Mouse (Mus musculus) adrenal gland, adult 2 months (tissue): Measurements from ENCODE around the gene Fgd3. TPM values are rescaled to one million over a fixed set of nuclear protein-coding genes. Genes with fewer than 3 reads are reported as not detected.

Experiments used
- DNase-seq: peaks from one replicate; pipeline ENCODE4 v3.0.0; 2021
- polyA plus RNA-seq: library from polyadenylated mRNA; depleted of rRNA; stranded (reverse); fragments of >200 nt; gene quantifications from 2 replicates; pipeline ENCODE4 v1.2.3, GENCODE M21; 2012
- total RNA-seq, 2 experiments: library from RNA; stranded (reverse); gene quantifications; 2 replicates each; pipeline ENCODE4 v1.2.3; 2021

Gene Fgd3
- total and polyA plus RNA-seq, 3 experiments: 1.3 to 6.0 (median 3.1) TPM

DNA sequence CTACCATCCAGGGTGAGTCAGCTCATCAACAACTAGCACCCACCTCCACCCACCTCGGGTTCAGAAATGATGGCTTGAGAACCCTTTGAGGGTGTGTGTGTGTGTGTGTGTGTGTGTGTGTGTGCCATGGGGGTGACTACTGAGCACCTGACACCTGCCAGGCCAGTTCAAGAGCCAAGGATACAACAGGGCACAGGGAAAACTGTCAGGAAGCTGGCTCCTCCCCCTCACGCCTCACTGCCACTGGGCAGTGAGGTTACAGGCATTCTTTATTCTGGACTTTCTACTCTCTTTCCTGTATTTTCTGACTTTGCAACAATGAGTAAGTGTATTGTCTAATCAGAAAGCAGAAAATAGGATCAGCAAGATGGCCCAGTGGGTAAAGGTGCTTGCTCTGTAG, 70.5 kb downstream of the Fgd3 start:
- no peak for DNase-seq

DNA sequence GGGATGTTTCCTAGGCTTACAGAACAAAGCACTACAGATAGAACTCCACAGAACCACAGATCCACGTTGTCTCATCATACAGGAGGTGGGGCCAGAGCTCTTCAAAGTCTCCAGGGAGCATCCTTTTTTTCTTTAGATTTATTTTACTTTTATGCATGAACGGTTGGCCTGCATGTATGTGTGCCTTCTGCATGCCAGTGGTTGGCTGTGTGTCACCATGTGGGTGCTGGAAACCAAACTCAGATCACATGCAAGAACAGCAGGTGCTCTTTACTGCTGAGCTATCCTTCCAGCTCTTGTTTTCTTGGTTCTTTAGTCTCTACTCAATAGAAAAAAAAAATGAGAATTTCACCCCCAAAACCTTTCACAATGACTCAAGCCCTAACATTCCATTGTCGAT, 71.2 kb downstream of the Fgd3 start:
- DNase-seq: no peak

DNA sequence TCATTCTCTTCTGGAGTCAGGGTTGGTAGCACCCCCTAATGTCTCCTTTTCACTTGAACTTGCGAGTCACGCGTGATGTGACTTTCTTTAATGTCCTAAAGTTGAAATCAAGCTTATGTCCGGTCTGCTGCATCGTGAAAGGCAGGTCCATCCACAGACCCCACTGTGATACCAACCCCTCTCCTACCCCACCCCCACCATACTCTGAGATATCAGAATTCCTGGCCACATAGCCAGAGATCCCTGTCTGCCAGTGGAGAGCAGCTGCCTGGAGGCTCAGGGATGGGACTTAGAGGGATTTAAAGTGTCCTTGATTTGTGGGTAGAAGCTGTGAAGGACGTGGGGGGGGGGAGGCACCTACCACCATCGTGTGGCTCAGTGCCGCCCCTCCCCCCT, 71.6 kb downstream of the Fgd3 start, which contains the start of gene Susd3:
Susd3 (minus strand) TSS at position 240 of the 396 bp plus-strand sequence.
- DNase-seq: no peak

DNA sequence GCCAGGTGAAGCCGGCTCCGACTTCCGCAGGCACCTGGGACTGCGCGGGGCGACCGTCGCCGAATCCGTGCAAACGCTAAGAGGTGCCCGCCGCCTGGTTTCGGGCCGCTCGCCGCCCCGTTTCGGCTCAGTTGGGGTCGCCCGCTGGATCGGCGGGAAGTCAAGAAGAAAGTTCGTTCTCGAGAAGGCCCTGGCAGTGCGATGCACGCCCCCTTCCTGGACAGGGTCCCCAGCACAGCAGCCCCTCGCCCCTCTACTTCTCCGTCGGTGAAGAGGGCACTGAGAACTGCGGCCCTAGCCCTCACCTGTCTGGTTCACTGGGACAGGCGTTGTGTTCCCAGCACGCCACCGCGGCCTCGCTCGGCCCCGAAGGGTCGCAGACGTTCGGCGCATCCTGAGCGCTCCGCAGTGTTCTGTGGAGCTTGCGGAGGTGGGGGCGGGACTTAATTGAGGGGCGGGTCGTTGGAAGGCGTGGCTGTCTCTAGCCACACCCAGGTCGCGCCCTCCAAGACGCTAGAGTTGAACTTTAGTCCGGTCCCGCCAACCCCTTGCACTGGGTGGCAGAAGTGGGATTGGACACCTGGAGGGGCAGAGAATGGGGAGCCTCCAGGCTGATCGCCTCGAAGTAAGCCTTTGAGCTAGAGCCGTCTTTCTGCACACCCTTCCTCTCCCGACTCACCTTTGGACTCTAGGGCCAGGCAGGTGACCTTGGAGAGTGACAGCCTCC, 72.2 kb downstream of the Fgd3 start:
- no peak for DNase-seq

DNA sequence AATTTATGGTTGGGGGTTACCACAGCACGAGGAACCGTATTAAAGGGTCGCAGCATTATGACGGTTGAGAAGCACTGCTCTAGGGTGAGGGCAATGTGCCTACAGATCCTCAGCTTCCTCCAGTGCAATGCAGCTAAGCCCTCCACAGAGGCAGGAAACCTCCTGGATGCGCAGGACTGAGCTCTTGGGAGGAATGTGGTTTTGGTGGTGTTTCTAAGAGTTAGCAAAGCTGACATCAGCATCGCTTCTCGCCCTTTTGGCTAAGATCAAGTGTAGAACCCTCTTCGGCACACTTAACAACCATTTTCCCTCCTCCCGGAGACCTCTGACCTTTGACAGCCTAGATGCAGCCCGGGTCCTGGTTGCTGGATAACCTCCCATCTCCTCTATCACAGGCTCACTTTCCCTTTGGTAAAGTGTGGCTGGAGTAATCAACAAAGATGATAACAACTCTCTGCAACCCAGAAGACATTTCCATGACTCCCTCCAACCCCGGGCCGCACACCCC, 72.8 kb downstream of the Fgd3 start:
- no peak for DNase-seq

DNA sequence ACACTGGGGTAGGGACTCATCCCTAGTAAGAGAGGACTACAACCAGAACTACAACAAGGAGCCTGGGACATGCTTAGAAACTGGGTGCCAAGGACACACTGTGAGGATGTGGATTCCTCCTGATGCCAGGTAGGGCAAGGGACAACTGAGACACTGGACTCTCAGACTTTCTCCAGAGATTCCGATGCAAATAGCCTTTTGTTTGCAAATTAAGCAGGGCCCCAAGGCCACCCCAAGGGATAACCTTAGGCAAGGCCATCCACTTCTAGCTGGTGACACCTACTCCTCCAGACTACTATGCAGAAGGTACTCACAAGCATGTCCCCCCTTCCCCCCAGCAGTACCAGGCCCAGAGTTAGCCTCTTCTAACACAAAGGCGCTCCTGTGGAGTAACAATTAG, 73.5 kb downstream of the Fgd3 start:
- no peak for DNase-seq

DNA sequence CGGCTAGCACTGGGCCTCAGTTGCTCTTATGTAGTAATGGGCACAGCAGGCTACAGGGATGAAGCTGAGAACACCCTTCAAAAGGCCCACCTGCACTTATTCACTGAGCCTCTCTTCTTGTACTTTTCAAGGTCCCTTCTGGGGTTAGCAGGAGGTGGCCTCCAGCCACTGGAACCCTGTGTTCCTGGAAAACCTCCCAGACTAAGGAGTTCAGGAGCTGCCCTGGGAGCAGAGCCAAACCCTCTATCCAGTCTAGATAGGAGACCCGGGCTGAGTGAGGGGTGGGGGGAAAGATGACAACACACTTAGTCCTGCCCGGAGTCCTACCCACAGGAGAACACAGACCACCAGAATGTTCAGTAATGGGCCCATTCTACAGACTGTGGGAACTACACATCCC, 74.1 kb downstream of the Fgd3 start:
- DNase-seq: peak; percentile 38

DNA sequence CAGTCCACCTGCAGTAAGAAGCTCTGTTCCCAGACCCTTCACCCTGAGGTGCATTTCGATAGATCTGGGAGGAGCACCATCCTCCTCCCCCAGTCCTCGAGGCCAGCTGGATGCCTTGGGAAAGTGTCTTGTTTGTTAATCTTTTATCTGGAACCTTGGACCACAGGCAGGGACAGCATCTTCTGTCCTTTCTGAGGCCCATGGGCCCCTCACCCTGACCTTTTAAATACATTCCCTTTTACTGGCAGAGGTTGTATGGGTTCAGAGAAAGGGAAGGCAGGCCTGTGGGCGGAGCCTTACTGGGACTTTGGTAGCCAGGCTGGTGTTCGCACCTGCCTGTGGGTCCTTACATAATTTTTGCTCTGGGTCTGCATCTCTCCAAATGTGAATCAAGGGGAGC, 74.9 kb downstream of the Fgd3 start:
- DNase-seq: no peak

DNA sequence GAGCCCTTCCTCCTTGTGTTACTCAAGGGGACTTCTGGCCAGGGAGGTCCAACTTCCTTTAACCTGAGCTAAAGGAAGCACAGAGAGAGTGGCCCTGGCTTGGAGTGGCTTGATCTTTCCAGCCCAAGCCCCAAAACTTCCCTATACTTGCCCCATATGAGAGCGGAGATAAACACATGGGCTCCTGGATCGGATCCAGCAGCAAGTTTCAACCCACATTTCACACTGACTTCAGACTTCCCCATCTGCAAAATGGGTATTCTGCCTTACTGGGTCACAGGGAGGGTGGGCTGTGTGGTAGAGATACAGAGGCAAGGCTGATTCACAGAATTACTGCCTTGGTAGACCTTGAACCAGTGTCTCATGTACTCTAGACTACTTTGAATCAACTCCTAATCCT, 76.6 kb downstream of the Fgd3 start:
- DNase-seq: no peak

DNA sequence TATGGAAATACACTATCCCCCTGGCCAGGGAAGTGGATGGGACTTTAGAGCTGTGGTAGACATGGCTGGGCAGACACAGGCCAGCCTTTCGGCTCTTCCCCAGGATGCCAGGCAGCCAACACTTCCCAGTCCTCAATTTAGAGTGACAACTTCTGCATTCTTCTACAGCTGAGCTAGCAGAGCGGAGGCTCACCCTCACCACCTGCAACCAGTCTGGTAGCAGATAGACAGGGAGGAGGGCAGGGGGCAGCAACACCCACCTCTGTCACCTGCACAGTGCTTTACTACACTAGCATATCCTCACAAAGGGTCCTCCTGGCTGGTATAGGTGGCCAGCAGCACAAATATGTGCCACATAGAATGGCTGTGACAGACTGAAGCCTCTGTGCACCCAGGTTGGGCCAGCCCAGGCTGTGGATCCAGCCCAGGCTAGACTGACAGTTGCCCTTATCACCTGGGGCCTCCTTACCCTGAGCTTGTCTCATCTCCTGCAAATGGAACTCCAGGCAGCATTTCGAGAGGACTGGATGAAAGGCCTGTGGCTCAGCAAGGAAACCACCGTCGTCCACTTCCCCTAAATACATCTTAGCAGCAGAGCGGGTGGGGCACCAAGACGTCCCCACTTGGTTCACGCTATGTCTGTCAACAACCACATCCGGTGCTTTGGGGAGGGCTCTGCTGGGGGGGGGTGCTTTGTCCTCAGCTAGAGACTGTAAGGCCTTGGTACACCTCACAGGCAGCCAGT, 77.6 kb downstream of the Fgd3 start:
- no peak for DNase-seq

DNA sequence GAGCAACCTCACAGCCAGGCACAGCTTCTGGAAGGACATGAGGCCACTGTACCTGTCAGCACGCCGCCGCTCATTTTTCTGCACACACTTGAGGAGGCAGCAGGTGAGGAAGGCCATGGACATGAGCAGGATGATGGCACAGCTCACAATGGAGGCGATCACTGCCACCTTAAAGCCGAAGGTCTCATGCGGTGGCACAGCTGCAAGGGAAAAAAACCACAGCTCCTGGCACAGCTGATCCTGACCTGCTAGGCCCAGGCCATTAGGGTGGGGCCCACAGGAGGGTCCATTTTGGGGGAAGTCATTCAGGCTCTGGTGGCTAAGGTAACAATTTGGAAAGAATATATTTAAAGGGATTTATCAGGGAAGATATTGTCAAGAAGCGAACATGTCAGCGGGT, 81.4 kb downstream of the Fgd3 start:
- DNase-seq: no peak

DNA sequence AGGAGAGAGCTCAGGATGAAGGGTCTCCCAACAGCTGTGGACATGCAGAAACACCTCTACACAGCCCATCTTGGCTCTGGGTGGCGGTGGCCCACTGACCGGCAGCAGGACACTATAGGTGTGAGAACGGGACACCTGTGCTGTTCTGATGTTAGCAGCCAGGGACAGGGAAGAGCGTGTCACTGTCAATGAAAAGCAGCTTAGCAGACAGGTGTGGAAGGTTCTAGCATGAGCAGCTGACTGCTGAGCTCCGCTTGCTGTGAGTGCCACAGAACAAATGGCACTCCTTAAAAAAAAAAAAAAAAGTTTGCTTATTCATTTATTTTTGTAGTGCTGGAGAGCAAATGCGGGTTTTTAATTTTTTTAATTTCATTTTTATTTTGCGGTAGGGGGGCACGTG, 82.5 kb downstream of the Fgd3 start:
- no peak for DNase-seq

DNA sequence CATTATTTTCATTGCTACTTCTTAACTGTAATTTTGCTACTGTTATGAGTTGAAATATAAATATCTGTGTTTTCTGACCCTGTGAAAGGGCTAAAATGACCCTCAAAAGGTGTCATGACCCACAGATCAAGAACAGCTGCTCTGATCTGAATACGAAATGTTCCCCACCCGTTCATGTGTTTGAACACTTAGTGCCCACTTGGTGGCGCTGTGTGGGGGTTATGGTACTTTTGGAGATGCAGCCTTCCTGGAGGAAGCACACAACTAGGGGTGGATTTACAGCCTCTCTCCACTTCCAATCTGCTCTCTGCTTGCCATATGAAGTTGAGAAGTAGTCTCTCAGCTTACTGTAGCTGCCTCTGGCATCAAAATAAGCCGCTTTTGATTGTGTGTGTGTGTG, 85.4 kb downstream of the Fgd3 start:
- no peak for DNase-seq

DNA sequence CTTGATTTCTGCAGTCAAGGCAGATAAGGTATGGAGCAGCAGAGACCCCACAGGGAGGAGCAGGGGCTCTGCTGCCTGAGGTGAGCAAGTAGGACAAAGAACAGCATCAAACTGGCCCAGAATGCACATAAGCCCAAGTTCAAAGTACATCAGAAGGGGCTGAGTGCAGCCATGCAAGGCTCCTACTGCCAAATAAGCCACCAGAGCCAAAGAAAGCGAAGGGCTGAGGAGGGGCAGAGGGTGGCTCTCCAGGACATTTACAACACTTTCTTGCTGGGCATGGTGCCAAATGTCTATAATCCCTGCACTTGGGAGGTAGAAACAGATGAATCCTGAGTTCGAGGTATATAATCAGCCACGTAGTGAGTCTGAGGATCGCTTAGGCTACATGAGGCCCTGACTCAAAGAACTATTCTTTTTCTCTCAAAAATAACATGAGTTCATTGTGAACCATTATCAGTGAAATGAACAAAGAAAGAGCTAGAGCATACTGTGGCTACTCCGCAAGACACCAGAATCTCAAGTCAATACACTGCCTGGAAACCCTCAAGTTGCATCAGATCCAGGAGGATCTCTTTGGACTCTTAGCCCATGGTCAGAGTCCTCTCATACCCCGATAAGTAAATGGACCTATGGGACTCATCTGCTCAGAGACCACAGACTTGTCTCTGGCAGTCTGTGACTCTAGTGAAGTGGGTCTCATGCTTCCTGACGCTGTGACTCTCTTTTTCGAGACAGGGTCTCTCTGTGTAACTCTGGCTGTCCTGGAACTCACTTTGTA, 86.1 kb downstream of the Fgd3 start:
- no peak for DNase-seq

DNA sequence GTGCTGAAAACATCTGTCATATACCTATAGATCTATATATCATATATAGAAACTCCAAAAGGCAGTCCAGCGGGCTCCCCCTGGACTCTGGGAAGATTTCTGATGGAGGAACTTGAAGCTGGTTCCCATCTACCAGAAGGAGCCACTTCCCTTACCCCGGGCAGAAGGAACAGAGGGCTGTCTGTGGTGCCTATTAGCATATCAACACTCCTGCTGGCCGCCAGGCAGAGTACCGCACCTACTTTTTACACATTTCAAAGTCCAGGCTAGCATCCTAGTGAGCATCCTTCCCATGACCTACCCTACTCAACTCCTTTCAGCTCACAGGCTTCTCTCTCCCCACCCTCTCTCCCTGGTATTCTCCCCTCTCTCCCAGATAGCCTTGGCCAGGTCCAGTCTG, 94.5 kb downstream of the Fgd3 start:
- DNase-seq: no peak

DNA sequence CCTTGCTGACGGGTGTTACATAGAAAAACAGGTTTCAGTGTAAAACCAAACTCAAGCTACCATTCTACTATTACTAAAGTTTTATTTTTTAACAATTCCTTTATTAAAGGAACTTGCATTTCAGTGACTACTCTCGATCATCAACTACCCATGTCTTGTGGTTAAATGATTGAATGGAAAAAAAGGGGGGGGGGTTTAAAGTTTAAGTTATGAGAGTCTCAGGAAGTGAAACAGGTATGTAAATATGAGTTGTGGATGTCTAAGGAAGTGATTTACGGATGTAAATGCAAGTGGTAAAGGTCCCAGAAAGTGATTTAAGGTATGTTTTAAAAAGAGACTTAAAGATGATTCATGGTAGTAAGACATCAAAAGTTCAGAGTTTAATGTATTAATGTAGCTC, 95.0 kb downstream of the Fgd3 start:
- DNase-seq: no peak

DNA sequence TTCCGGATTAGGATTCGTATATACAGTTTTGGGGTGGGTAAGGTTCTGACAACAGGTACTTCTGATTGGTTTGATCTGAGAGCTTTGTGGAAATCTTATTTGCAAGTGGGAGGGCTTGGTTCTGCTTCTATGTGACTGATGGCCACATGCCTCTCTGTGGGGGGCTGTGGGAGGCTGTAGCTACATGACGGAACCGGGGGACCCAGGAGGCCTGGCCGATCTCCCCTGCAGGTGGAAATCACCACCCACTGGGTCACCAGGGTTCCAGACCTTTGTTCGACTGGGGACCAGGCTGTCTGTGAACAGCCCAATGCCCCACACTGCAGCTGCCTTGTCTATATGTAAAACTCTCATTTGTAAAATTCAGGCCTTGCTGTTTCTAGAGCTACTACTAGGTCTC, 95.4 kb downstream of the Fgd3 start:
- no peak for DNase-seq

DNA sequence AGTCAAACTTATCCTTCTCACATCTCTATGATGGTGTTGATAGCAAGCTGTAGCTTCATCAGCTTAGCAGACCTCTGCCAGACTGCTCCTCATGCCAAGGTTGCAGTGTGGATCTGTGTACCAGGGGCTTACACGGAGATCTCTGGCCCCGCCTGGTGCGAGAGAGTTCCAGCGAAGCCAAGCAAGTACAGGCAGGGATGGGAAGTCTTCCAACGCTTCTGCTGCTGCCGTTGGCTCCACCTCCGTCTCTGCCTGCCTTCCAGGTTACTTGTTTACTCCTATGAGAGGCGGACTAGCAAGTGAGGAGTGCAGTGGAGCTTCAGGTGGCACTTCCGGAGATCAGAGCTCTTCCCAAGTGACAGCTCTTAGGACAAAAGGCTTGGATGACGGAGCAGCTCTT, 95.8 kb downstream of the Fgd3 start:
- DNase-seq: no peak

DNA sequence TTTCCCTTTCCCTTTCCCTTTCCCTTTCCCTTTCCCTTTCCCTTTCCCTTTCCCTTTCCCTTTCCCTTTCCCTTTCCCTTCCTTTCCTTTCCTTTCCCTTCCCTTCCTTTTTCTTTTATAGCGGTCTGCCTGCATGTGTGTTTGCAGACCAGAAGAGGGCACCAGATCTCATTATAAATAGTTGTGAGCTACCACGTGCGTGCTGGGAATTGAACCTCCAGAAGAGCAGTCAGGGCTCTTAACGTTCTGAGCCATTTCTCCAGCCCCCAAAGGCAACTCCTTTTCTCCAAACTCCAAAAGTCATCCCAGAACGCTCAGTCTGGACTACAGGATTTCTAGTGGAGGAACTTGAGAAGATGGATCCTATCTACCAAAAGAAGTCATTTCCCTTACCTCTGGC, 99.2 kb downstream of the Fgd3 start:
- DNase-seq: no peak

DNA sequence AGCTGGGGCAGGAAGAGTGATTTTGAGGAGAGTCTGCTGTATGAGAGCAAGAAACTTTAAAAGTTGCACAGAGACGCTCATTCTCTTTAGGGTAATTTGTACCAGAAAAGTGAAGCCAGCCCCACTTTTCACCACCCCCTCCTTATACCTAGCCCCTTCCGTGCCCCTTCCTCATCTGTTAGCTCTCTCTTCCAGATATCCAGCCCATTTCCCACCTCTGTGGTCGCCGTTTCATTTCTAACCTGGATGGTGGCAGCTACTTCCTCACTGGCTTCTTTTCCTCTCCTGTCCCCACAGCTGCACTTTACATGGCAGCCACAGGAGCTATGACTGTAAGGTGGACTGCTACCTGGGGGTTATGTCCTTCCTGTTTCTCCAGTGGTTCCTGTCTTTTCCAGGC, 100.7 kb downstream of the Fgd3 start:
- DNase-seq: no peak

DNA sequence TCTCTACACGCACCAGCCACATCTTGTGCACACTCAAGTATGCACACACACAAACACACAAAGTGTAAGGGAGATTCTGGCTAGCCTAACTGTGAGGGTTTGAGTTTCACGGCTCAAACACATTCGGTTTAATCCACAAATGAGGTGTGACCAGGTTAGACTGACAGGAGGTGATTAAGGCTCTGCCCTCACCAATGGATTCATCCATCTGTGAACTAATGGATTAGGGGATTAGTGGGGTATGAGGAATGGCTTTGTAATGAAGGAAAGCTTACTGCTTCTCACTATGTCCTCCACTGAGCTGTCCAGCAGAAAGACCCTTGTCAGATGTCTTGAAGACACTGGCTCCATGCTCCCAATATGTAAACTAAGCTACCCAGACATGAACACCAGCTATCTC, 101.5 kb downstream of the Fgd3 start:
- no peak for DNase-seq

DNA sequence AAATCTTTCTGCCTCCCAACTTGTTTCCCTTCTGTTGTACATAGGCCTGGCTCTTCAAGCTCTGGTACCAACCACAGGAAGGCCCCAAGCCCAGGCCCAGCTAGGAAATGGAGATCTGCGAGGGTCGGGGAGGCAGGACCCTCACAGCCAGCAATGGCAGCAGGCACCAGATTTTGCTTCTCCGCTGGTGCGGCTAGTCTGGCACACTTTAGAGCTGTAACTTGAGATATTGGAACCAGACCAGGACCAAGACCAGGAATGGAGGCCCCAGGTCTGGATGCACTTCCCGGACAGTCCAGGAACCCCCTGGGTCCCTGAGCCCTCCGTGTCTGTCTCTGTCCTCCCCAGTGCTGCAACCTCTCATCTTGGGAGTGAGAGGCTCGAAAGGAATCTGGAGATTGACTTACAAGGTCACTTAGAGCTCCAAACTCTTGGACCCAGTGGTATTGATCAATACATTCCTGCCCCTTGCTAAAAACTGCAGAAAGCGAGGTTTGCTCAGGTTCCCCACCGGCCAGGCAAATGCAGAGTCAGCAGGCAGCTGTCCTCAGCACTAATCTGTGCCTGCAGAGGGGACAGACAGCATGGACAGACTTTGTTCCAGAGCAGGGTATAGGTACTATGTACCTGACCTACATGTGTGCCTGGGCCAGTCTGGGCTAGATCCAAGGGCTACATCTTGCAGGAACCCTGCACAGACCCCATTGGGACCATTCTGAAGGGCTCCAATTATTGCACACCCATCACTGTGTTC, 103.1 kb downstream of the Fgd3 start:
- DNase-seq: no peak
